Mouse (Mus musculus): ENCODE measurements around the gene Pou3f3. TPM values are rescaled to one million over a fixed set of nuclear protein-coding genes. Genes with fewer than 3 reads are reported as not detected.

Gene Pou3f3
- total RNA-seq, 2 experiments from 2014 or later, result 61.6 to 66.4 TPM

DNA sequence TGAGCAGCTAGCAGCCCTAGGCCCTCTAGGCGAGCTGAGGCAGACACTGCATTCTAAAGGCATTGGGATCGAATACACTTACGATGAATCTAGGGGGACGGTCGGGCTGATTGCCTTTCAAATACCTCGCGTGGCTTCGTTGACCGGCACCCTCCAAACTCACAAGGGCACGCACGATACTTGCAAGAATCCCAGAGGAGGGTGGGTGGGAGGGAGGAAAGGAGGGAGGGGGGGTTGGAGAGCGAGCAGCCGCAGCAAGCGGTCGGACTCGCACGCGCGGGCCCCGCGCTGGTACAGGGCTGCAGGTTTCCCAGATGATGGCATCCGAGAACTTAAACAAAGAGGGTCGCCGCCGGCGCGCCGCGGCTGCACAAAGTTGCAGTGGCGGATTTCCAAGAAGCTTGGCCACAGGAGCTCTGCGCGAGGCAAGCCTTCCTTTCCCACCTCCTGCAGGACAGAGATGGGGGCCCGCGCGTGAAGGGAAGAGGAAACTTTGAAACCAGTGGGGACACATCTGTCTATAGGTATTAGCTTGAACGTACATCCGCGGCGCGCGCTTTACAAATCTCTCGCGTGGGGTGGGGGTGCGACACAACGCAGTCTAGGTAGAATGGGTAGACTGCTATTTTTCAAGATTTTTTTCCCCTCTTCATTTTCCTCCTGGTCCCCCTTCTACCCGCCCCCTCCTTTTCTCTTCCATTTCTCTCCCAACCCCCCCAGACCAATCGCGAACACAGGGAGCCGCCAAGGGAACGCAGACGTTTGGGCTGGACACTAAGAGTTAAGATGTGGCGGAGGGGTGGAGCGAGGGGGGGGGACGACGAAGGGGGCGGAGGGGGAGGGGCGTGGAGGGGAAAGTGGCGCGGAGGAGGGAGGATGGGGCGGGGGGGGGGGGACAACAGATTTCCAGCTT lies 647 bp upstream of the Pou3f3 start:
- intact Hi-C loops (cut with DNase I), result loop anchor here (2.0 to 10.0 kb wide), 6 partner anchors 796 to 1660 kb away; no protein-coding TSS in a partner anchor
- TF ChIP-seq CTCF (IDR thresholded peaks at IDR 0.05), result no peak
- peak; percentile 60 for DNase-seq (ENCODE audit: extremely low spot score in 1 of 2, low spot score in 2 of 2)
- H3K27ac ChIP-seq, result peak overlapping the region; percentile 96
- peak overlapping the region; percentile 74 for H3K4me3 ChIP-seq

DNA sequence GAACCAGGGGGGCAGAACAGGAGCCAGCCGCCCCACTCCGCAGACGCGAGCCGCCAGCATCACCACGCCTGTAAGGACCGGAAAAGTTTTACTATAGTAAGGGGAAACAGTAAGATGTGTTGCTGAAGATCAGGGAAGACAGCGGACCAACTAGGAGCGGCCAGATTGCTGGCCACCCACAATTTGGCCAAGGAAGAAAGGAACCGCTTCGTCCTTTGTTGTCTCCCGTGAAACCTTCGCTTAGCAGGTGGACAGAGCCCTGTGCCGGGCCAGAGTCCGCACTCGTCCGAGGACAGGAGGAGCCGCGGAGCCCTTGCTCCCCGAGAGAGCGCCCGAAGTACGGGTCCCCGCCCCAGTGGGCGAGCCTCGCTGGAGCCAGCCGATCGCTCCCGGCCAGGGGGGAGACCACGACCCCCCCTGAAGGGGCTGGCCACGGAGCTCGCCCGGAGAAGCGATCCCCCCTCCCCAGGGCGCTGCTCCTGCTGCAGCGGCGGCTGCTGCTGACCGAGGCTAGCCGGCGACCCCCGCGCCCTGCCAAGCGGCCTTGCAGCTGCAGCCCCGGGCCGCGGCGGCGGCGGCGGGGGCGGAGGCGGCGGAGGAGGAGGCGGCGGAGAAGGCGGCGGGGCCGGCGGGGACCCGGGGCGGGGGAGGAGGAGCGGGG lies 933 bp downstream of the Pou3f3 start:
- DNase-seq (ENCODE audit: extremely low spot score in 1 of 2, low spot score in 2 of 2), result no peak
- TF ChIP-seq CTCF (IDR thresholded peaks at IDR 0.05), result no peak
- Histone ChIP-seq H3K27ac (peak overlapping the region; percentile 91), H3K4me3 (peak overlapping the region; percentile 62)
- intact Hi-C loops (cut with DNase I), result loop anchor here (1.0 to 10.0 kb wide), 3 partner anchors 17 to 1662 kb away; no protein-coding TSS in a partner anchor

DNA sequence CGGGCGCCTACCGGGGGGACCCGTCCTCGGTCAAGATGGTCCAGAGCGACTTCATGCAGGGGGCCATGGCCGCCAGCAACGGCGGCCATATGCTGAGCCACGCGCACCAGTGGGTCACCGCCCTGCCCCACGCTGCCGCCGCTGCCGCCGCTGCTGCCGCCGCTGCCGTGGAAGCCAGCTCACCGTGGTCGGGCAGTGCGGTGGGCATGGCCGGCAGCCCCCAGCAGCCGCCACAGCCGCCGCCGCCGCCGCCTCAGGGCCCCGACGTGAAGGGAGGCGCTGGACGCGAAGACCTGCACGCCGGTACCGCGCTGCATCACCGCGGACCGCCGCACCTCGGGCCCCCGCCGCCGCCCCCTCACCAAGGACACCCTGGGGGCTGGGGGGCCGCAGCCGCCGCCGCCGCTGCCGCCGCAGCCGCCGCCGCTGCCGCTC lies 1.8 kb downstream of the Pou3f3 start:
- TF ChIP-seq CTCF (IDR thresholded peaks at IDR 0.05), result no peak
- Histone ChIP-seq H3K4me3 (peak overlapping the region; percentile 53), H3K27ac (peak overlapping the region; percentile 92)
- DNase-seq (ENCODE audit: extremely low spot score in 1 of 2, low spot score in 2 of 2), result no peak
- intact Hi-C loops (cut with DNase I), result loop anchor here (5.0 to 10.0 kb wide), 2 partner anchors 1020 to 1663 kb away; no protein-coding TSS in a partner anchor

DNA sequence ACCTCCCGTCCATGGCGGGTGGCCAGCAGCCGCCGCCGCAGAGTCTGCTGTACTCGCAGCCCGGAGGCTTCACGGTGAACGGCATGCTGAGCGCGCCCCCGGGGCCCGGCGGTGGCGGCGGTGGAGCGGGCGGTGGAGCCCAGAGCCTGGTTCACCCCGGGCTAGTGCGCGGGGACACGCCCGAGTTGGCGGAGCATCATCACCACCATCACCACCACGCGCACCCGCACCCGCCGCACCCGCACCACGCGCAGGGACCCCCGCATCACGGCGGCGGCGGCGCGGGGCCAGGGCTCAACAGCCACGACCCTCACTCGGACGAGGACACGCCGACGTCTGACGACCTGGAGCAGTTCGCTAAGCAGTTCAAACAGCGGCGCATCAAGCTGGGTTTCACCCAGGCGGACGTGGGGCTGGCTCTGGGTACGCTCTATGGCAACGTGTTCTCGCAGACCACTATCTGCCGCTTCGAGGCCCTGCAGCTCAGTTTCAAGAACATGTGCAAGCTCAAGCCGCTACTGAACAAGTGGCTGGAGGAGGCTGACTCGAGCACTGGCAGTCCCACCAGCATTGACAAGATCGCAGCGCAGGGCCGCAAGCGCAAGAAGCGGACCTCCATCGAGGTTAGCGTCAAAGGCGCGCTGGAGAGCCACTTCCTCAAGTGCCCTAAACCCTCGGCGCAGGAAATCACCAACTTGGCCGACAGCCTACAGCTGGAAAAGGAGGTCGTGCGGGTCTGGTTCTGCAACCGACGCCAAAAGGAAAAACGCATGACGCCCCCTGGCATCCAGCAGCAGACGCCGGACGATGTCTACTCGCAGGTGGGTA lies 2.4 kb downstream of the Pou3f3 start:
- peak in 1 of 2 experiments; percentile 61 for DNase-seq (ENCODE audit: extremely low spot score in 1 of 2, low spot score in 2 of 2)
- TF ChIP-seq CTCF (IDR thresholded peaks at IDR 0.05), result no peak
- H3K4me3 ChIP-seq, result peak overlapping the region; percentile 53
- intact Hi-C loops (cut with DNase I), result loop anchor here (5.0 to 10.0 kb wide), 2 partner anchors 1021 to 1663 kb away; no protein-coding TSS in a partner anchor
- H3K27ac ChIP-seq, result peak overlapping the region; percentile 92

DNA sequence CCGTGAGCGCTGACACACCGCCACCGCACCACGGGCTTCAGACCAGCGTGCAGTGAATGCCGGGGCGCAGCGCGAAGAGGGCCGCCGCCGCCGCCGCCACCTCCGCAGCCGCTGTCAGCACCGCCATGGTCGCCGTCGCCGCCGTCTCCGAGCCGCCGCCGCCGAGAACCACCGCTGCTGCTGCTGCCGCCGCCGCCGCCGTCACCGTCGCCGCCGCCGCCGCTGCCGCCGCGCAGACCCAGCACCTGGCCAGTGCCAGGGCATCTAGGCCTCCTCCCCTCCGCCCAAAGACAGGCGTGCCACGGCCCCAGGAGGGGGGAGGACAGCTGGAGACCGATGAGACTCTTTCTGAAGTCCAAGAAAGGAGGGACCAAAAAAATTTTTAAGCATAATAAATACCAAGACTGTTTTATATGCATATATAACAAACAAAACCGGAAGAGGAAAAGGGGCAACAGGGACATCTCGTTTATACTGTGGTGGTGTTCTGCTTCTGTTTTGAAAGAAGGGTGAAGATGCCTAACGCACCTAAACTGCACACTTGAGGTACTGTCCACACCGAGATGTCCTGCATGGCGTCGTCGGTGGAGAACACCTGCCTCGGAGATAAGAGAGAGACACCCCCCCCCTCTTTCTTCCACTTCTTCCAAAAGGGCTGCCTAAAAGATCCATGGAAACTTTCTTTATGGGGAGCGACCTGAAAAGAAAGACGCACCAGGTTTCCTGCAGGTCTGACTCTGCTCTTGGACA lies 3.2 kb downstream of the Pou3f3 start:
- TF ChIP-seq CTCF (IDR thresholded peaks at IDR 0.05), result no peak
- H3K4me3 ChIP-seq, result peak overlapping the region; percentile 53

DNA sequence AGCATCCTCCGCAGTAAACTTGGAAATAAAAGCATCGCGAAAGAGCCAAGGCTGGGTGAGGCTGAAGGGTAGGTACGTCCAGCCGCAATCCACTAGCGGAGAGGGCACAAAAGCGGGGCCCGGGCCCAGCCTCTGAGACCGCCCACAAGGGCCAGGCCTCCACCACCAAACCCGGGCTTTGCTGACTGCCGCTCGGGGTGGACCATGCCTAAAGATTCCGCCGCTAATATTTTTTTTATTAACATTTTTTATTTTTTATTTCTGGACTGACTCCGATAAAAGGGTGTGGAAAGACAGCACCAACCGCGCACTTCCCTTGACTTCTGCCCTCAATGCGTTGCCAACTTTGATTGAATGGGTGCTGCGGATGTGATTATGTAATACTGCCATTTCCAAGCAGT lies 3.9 kb downstream of the Pou3f3 start:
- H3K27ac ChIP-seq, result peak overlapping the region; percentile 92
- DNase-seq (ENCODE audit: extremely low spot score in 1 of 2, low spot score in 2 of 2), result no peak
- H3K4me3 ChIP-seq, result peak overlapping the region; percentile 53
- intact Hi-C loops (cut with DNase I), result loop anchor here (5.0 to 10.0 kb wide), 2 partner anchors 1022 to 1665 kb away; no protein-coding TSS in a partner anchor
- TF ChIP-seq CTCF (IDR thresholded peaks at IDR 0.05), result no peak

More for the DNA sequence above, 3.2 kb downstream of the Pou3f3 start:
- no peak for DNase-seq (ENCODE audit: extremely low spot score in 1 of 2, low spot score in 2 of 2)
- H3K27ac ChIP-seq, result peak overlapping the region; percentile 92
- intact Hi-C loops (cut with DNase I), result loop anchor here (5.0 to 10.0 kb wide), 2 partner anchors 1021 to 1664 kb away; no protein-coding TSS in a partner anchor

DNA sequence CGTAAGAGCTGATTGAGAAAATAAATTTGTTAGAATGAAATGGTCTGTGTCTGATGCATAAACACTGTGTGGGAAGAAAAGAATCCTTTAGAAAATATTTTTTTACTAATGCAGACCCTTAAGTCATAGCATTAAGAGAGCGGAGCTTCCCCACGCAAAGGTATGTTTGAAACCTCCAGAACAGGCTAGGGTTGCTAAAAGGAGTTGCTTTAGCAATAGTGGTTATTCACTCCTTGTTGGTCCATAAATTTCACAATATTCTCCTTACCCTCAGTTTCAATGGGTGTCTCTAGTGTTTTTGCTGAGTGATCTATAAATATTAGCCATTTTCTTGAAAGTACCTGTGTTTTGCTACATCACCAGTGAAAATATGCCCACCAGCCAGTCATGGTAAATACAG lies 4.6 kb downstream of the Pou3f3 start:
- no peak for DNase-seq (ENCODE audit: extremely low spot score in 1 of 2, low spot score in 2 of 2)
- no peak for TF ChIP-seq CTCF (IDR thresholded peaks at IDR 0.05)
- H3K4me3 ChIP-seq, result peak overlapping the region; percentile 53
- intact Hi-C loops (cut with DNase I), result no loop called here
- peak overlapping the region; percentile 92 for H3K27ac ChIP-seq

DNA sequence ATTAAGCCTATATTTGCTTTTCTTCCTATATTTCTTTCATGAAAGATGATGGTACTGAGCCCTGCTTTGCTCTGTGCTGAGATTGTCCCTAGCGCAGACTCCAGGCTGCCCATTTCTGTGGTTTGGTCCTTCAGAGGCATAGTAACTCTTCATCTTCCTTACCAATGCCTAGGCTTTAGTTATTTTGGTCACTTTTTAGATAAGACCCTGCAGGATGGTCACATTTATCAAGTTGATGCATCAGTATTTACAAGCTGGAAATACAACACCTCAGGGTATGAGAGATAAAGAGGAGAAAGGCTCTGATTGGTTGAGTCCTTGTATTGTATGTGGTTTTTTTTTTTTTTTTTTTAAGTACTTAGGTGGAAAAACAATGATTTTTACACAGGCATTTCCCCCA lies 5.2 kb downstream of the Pou3f3 start:
- H3K4me3 ChIP-seq, result peak overlapping the region; percentile 53
- TF ChIP-seq CTCF (IDR thresholded peaks at IDR 0.05), result no peak
- DNase-seq (ENCODE audit: extremely low spot score in 1 of 2, low spot score in 2 of 2), result no peak
- H3K27ac ChIP-seq, result peak overlapping the region; percentile 92
- intact Hi-C loops (cut with DNase I), result no loop called here

DNA sequence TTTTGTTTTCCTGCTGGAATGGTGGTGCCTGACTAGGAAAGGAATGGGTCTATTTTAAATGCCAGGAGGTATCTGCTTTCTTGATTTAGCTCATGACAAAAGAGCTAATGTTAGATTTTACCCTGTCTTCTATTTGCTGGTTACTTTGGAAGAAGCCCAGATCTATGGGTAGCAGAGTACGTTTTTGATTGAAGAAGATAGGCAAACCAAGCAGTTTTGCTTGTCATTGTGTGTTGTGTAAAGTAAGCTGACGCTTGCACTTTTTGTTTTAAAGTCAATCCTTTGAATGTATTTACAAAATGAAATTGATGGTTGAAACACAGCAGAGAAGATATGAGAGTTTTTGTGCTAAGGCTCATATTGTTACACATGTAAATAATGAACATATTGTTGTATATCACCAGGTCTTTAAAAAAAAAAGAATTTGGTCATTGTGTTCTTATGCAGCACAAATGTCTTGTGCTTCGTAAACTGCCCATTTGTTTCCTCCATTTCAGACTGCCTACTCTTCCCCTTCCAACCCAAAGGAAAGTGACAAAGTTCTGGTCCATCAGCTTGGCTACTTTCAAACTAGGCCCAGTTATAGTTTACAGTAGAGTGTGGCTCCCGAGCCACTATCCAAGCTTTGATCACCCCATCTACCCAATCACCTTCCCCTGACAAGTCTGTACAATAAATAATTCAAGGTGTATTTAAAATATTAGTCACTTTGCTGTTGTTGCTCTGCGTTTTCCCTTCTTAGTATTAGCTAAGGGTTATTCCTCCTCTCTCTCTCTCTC lies 6.5 kb downstream of the Pou3f3 start:
- DNase-seq (ENCODE audit: extremely low spot score in 1 of 2, low spot score in 2 of 2), result no peak
- intact Hi-C loops (cut with DNase I), result no loop called here

DNA sequence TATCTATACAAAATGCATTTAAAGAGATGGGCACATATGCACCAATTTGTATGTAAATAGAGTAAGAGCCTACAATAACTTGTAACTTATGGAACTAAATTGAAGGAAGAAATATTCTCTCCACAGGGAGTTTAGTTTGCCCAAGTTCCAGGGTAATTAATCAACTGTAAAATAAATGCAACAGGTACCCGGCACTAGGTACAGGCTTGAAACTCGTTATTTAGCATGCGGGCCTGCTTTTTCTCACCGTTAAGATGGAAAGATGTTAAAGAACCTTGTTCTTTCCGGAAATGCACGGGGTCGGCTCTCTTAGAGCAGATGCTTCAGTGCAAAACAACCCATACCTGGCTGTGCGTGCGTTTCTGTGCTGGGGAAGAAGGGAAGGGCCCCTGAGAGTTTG lies 7.4 kb downstream of the Pou3f3 start:
- intact Hi-C loops (cut with DNase I), result no loop called here
- no peak for TF ChIP-seq CTCF (IDR thresholded peaks at IDR 0.05)
- no peak for DNase-seq (ENCODE audit: extremely low spot score in 1 of 2, low spot score in 2 of 2)
- Histone ChIP-seq H3K27ac (peak overlapping the region; percentile 58; the same call in 1 of the 2 replicates), H3K4me3 (peak overlapping the region; percentile 21)

More for the DNA sequence above, 6.5 kb downstream of the Pou3f3 start:
- no peak for TF ChIP-seq CTCF (IDR thresholded peaks at IDR 0.05)
- Histone ChIP-seq H3K4me3 (peak overlapping the region; percentile 53), H3K27ac (peak overlapping the region; percentile 92; the same call in 1 of the 2 replicates)
